Mouse (Mus musculus) CH12.LX (cell line): ENCODE data around the gene Smc4. TPM values are rescaled to one million over a fixed set of nuclear protein-coding genes. Genes with fewer than 3 reads are reported as not detected.

ENCODE experiments used
- DNase-seq: peaks from one replicate; pipeline ENCODE4 v3.0.0-alpha.2; 2013; ENCODE audit errors: extremely low read depth
- H3K27ac ChIP-seq: 2 replicates; pipeline ENCODE4 v1.5.1; 2012; ENCODE audit warnings: low read depth, mild to moderate bottlenecking, control low read depth, moderate library complexity; ENCODE audit not compliant: insufficient read depth
- H3K27me3 ChIP-seq: replicated peaks from 2 replicates; pipeline ENCODE3; 2012; ENCODE audit warnings: inconsistent platforms
- H3K36me3 ChIP-seq, 2 experiments: replicated peaks in 1 of 2; 2 replicates each; pipeline versions ENCODE3 to v1.6.1; 2012; ENCODE audit warnings: inconsistent platforms in 1 of 2, low read length in 1 of 2, mild to moderate bottlenecking in 1 of 2, mixed read lengths in 1 of 2, moderate library complexity in 1 of 2; ENCODE audit not compliant: control insufficient read depth in 1 of 2, insufficient read depth in 1 of 2
- H3K4me1 ChIP-seq, 2 experiments: 2 replicates each; pipeline ENCODE4 v1.6.1; 2012; ENCODE audit warnings: inconsistent platforms in 1 of 2, moderate library complexity in 1 of 2; ENCODE audit not compliant: insufficient read depth in 2 of 2, control insufficient read depth in 1 of 2
- H3K4me2 ChIP-seq: 2 replicates; pipeline ENCODE4 v1.6.1; 2012; ENCODE audit warnings: low read depth, mild to moderate bottlenecking, control low read depth; ENCODE audit not compliant: poor library complexity, insufficient read depth, severe bottlenecking
- H3K4me3 ChIP-seq, 3 experiments: fragments of 150-350 bp in 1 of 3; sonication (generic) in 1 of 3; replicated peaks in 1 of 3; 2 replicates each; pipeline versions ENCODE3 to v1.5.1; 2011 to 2012; ENCODE audit warnings: low read depth in 2 of 3, low read length in 2 of 3, mild to moderate bottlenecking in 2 of 3, moderate library complexity in 2 of 3, control low read depth in 1 of 3, improper control_type of control experiment in 1 of 3, inconsistent platforms in 1 of 3, mixed read lengths in 1 of 3; ENCODE audit not compliant: poor library complexity in 1 of 3
- H3K79me2 ChIP-seq: replicated peaks from 2 replicates; pipeline ENCODE4 v1.6.1; 2012; ENCODE audit warnings: mild to moderate bottlenecking, moderate library complexity; ENCODE audit not compliant: control insufficient read depth, poor library complexity, insufficient read depth, severe bottlenecking; ENCODE audit errors: extremely low read depth
- H3K9ac ChIP-seq: 2 replicates; pipeline ENCODE4 v1.6.1; 2012; ENCODE audit warnings: low read depth, mild to moderate bottlenecking, control low read depth, moderate library complexity; ENCODE audit not compliant: insufficient read depth
- H3K9me3 ChIP-seq: replicated peaks from 2 replicates; pipeline ENCODE3; 2012; ENCODE audit warnings: low read length, inconsistent platforms, mixed read lengths
- CHD1 ChIP-seq: IDR thresholded peaks from 2 replicates; pipeline ENCODE4 v1.6.1; 2012; ENCODE audit warnings: low read depth, low read length, improper control_type of control experiment, inconsistent platforms
- CHD2 ChIP-seq: IDR thresholded peaks from 2 replicates; pipeline ENCODE4 v1.6.1; 2011; ENCODE audit warnings: low read length, improper control_type of control experiment
- EP300 ChIP-seq: IDR thresholded peaks from 2 replicates; pipeline ENCODE4 v1.6.1; 2011; ENCODE audit warnings: low read length, improper control_type of control experiment
- GABPA ChIP-seq: IDR thresholded peaks from 2 replicates; pipeline ENCODE4 v1.6.1; 2012; ENCODE audit warnings: low read depth, low read length, improper control_type of control experiment, inconsistent platforms; ENCODE audit not compliant: insufficient replicate concordance
- IRF4 ChIP-seq: IDR thresholded peaks from 2 replicates; pipeline ENCODE4 v1.6.1; 2014; ENCODE audit warnings: low read depth, mild to moderate bottlenecking, inconsistent platforms, low read length, improper control_type of control experiment
- JUN ChIP-seq: IDR thresholded peaks from 2 replicates; pipeline ENCODE4 v1.6.1; 2011; ENCODE audit warnings: low read depth, mild to moderate bottlenecking, low read length, improper control_type of control experiment, moderate library complexity; ENCODE audit not compliant: insufficient read depth
- JUND ChIP-seq: conservative IDR thresholded peaks from 2 replicates; pipeline ENCODE4 v1.6.1; 2011; ENCODE audit warnings: low read depth, low read length, improper control_type of control experiment
- MAFK ChIP-seq: IDR thresholded peaks from 2 replicates; pipeline ENCODE4 v1.6.1; 2011; ENCODE audit warnings: low read length, improper control_type of control experiment; ENCODE audit not compliant: insufficient replicate concordance
- MAX ChIP-seq: IDR thresholded peaks from 2 replicates; pipeline ENCODE4 v1.6.1; 2011; ENCODE audit warnings: low read length, improper control_type of control experiment
- MAZ ChIP-seq: IDR thresholded peaks from 2 replicates; pipeline ENCODE4 v1.6.1; 2012; ENCODE audit warnings: low read depth, mild to moderate bottlenecking, inconsistent platforms, low read length, improper control_type of control experiment, moderate library complexity
- MEF2A ChIP-seq: IDR thresholded peaks from 2 replicates; pipeline ENCODE4 v1.6.1; 2014; ENCODE audit warnings: low read depth, mild to moderate bottlenecking, inconsistent platforms, low read length, improper control_type of control experiment, borderline replicate concordance
- MXI1 ChIP-seq: IDR thresholded peaks from 2 replicates; pipeline ENCODE4 v1.6.1; 2011; ENCODE audit warnings: mild to moderate bottlenecking, low read depth, low read length, improper control_type of control experiment
- MYC ChIP-seq: IDR thresholded peaks from 2 replicates; pipeline ENCODE4 v1.6.1; 2011; ENCODE audit warnings: low read depth, mild to moderate bottlenecking, improper control_type of control experiment, low read length
- NELFE ChIP-seq: IDR thresholded peaks from 2 replicates; pipeline ENCODE4 v1.6.1; 2011; ENCODE audit warnings: low read depth, low read length, improper control_type of control experiment
- NRF1 ChIP-seq: IDR thresholded peaks from 2 replicates; pipeline ENCODE4 v1.6.1; 2014; ENCODE audit warnings: low read depth, mild to moderate bottlenecking, inconsistent platforms, low read length, improper control_type of control experiment, moderate library complexity
- PAX5 ChIP-seq: IDR thresholded peaks from 2 replicates; pipeline ENCODE4 v1.6.1; 2012; ENCODE audit warnings: low read length, inconsistent platforms, mixed read lengths
- POLR2AphosphoS2 ChIP-seq: IDR thresholded peaks from 2 replicates; pipeline ENCODE4 v1.6.1; 2011; ENCODE audit warnings: low read depth, low read length, improper control_type of control experiment
- RAD21 ChIP-seq: IDR thresholded peaks from 2 replicates; pipeline ENCODE4 v1.6.1; 2011; ENCODE audit warnings: low read depth, mild to moderate bottlenecking, low read length, improper control_type of control experiment, moderate library complexity
- RCOR1 ChIP-seq: conservative IDR thresholded peaks from 2 replicates; pipeline ENCODE4 v1.6.1; 2012; ENCODE audit warnings: low read depth, mild to moderate bottlenecking, inconsistent platforms, low read length, improper control_type of control experiment
- SIN3A ChIP-seq: IDR thresholded peaks from 2 replicates; pipeline ENCODE4 v1.6.1; 2012; ENCODE audit warnings: low read length, improper control_type of control experiment, inconsistent platforms
- SMC3 ChIP-seq: IDR thresholded peaks from 2 replicates; pipeline ENCODE4 v1.6.1; 2011; ENCODE audit warnings: low read depth, low read length, improper control_type of control experiment
- TBP ChIP-seq: conservative IDR thresholded peaks from 2 replicates; pipeline ENCODE4 v1.6.1; 2011; ENCODE audit warnings: low read depth, low read length, improper control_type of control experiment
- TCF12 ChIP-seq: IDR thresholded peaks from 2 replicates; pipeline ENCODE4 v1.6.1; 2014; ENCODE audit warnings: low read depth, mild to moderate bottlenecking, inconsistent platforms, low read length, improper control_type of control experiment
- USF1 ChIP-seq: IDR thresholded peaks from 2 replicates; pipeline ENCODE4 v1.6.1; 2014; ENCODE audit warnings: low read depth, mild to moderate bottlenecking, inconsistent platforms, low read length, improper control_type of control experiment
- ZC3H11A ChIP-seq: IDR thresholded peaks from 2 replicates; pipeline ENCODE4 v1.6.1; 2012; ENCODE audit warnings: low read depth, mild to moderate bottlenecking, inconsistent platforms, low read length, improper control_type of control experiment
- ZKSCAN1 ChIP-seq: IDR thresholded peaks from 2 replicates; pipeline ENCODE4 v1.6.1; 2012; ENCODE audit warnings: low read depth, inconsistent platforms, low read length, improper control_type of control experiment, borderline replicate concordance
- ZMIZ1 ChIP-seq: IDR thresholded peaks from 2 replicates; pipeline ENCODE4 v1.6.1; 2012; ENCODE audit warnings: low read depth, mild to moderate bottlenecking, inconsistent platforms, low read length, improper control_type of control experiment
- dilution Hi-C: fragments of 300-500 bp; cut with MboI; formaldehyde crosslinking; loops from 2 replicates; pipeline ENCODE4 v1.14.3; 2020; ENCODE audit warnings: low sequenced_read_pairs; ENCODE audit not compliant: extremely low pct_unique_long_range_greater_than_20kb, extremely low pct_ligation_motif_present
- in situ Hi-C: fragments of 300-500 bp; cut with MboI; formaldehyde crosslinking; loops from 3 replicates; pipeline ENCODE4 v1.14.3; 2019; ENCODE audit warnings: low sequenced_read_pairs, low pct_ligation_motif_present, low pct_unique_long_range_greater_than_20kb, mixed read lengths
- polyA plus RNA-seq: library from polyadenylated mRNA; unstranded; fragments of >175 nt; gene quantifications from 2 replicates; pipeline ENCODE4 v1.2.1, GENCODE M21; 2012; ENCODE audit warnings: low read depth; ENCODE audit not compliant: insufficient read length
- total RNA-seq, 2 experiments: library from RNA; depleted of rRNA; stranded (reverse); fragments of 300-350 nt in 1 of 2; fragments of >200 nt in 1 of 2; gene quantifications; 2 replicates each; pipeline ENCODE4 v1.2.3; 2012 to 2014

Gene Smc4
- total and polyA plus RNA-seq, 3 experiments = 57.2 to 140 (median 116) TPM

DNA sequence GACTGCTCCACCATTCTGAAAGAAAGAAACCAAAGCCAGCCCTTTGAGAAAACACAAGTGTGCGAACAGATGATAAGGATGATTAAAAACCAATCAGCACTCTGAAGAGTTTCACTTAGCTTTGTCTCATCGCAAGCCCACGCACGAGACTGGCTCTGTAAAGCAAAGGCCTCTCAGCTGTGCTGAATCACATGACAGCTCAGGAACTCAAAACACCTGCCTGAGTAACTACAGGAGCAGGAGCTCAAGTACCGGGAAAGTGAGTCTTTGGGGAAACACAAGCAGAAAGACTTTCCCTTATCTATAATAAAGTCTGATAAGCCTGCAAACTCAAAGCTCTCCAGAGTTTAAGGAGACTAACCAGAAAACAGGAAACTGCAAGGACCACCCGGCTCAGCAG, 37.1 kb upstream of the Smc4 start:
- Histone ChIP-seq H3K9ac (no peak overlapping the region), H3K4me2 (no peak overlapping the region), H3K4me3 (no peak overlapping the region), H3K4me1 (no peaks in the 10 kb centered on the region), H3K79me2 (no peaks in the 10 kb centered on the region), H3K9me3 (peaks cover 7% of the 10 kb centered on the region), H3K27ac (no peak overlapping the region), H3K36me3 (peaks cover 23 to 39% of the 10 kb centered on the region in 2 experiments), H3K27me3 (no peaks in the 10 kb centered on the region)
- TF ChIP-seq TBP = no peak
- no peak for TF ChIP-seq EP300
- TF ChIP-seq SIN3A = no peak
- no peak for TF ChIP-seq NELFE
- no peak for TF ChIP-seq USF1
- no peak for TF ChIP-seq PAX5
- no peak for TF ChIP-seq CHD1
- TF ChIP-seq MYC = no peak
- TF ChIP-seq ZC3H11A = no peak
- TF ChIP-seq ZKSCAN1 = no peak
- TF ChIP-seq TCF12 = no peak
- no peak for TF ChIP-seq NRF1
- dilution Hi-C loops (no loop called here), in situ Hi-C loops (no loop called here)
- no peak for DNase-seq

DNA sequence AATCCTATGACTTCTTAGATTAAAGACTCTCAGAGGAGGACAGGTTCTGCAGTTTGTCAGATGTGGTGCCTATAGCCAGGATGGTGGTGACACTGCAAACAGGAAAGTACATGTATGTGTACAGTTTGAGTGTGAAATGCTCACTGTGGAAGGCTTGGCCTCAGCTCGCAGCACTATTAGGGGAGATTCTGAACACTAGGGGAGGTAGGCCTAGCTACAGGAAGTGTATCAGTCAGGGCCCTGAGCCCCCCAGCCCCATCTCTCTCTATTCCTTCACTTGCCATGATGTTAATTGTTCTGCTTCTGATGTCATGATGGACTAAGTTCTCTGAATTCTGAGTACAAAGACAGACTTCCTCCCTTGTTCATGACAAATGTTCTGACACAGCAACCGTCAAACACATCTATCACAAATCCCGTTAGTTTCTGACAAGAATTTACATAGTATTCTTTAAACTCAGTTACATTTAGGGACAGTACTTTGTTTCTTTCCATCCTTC, 35.4 kb upstream of the Smc4 start:
- no peak for DNase-seq
- H3K27ac ChIP-seq = no peak overlapping the region
- H3K9me3 ChIP-seq = peaks cover 7% of the 10 kb centered on the region
- H3K4me1 ChIP-seq = peaks cover 0 to under 1% of the 10 kb centered on the region in 2 experiments; a peak in 1 of 4 replicates
- peaks cover 21 to 36% of the 10 kb centered on the region in 2 experiments for H3K36me3 ChIP-seq
- no peak overlapping the region for H3K4me2 ChIP-seq
- in situ Hi-C loops (no loop called here), dilution Hi-C loops (no loop called here)
- no peaks in the 10 kb centered on the region for H3K27me3 ChIP-seq
- H3K4me3 ChIP-seq = no peak overlapping the region
- no peak for TF ChIP-seq MXI1
- TF ChIP-seq JUN = no peak
- no peak for TF ChIP-seq GABPA
- no peak for TF ChIP-seq RCOR1
- TF ChIP-seq MAX = no peak
- no peak for TF ChIP-seq MEF2A
- no peak for TF ChIP-seq MAZ
- TF ChIP-seq POLR2AphosphoS2 = no peak
- TF ChIP-seq MYC = no peak
- TF ChIP-seq JUND = no peak
- TF ChIP-seq ZKSCAN1 = no peak
- TF ChIP-seq CHD2 = no peak
- TF ChIP-seq SMC3 = no peak
- TF ChIP-seq ZMIZ1 = no peak
- TF ChIP-seq PAX5 = no peak
- TF ChIP-seq MAFK = no peak
- no peak for TF ChIP-seq NRF1
- no peak for TF ChIP-seq RAD21
- TF ChIP-seq CHD1 = no peak
- TF ChIP-seq IRF4 = no peak
- no peak overlapping the region for H3K9ac ChIP-seq
- no peaks in the 10 kb centered on the region for H3K79me2 ChIP-seq
